Mouse (Mus musculus): Measurements from ENCODE around the gene Eloa. TPM values are rescaled to one million over a fixed set of nuclear protein-coding genes. Genes with fewer than 3 reads are reported as not detected.

The Eloa gene
- polyA plus RNA-seq, 1 experiment: 17.2 TPM

DNA sequence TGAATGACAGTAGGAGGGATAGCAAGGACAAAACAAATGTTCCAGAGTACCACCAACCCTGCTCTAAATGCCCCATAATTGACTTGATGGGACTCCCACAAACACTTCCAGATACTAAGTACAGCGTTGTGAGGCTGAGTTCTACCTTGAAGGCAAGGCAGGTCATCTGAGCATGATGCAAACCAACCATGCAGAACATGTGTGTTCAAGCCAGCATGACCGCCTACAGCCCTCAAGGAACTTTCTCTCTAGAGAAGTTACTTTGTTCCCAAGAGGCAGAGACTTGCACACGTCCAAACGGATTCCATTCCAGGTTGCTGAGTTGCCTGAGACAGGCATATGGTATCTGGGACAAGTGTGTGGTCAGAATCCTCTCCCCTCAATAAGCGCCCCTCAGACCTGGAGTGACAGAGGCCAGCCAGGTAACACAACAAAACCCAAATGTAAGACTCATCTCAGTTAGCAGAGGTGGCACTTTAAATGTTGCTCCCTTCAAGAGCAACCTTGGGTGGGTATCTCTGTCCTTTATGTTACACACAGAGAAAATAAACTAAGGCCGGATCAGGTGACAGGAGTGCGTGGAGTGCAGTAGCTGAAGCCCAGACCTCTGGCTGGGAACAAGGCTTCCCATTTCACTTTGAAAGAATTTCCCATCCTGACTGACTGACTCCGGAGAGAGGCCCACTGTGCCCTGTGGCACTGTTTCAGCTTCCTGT is 6.0 kb upstream of the Eloa start:
- Histone ChIP-seq H3K4me2 (ENCODE audit: low read depth) (no peak overlapping the region), H3K79me2 (ENCODE audit: control insufficient read depth, insufficient read depth) (no peaks in the 10 kb centered on the region), H3K4me3 (no peak overlapping the region), H3ac (ENCODE audit: control insufficient read depth, insufficient read length) (no peak overlapping the region), H3K36me3 (ENCODE audit: control insufficient read depth, insufficient read depth) (no peaks in the 10 kb centered on the region), H3K27me3 (ENCODE audit: control insufficient read depth, insufficient read depth, insufficient read length) (no peaks in the 10 kb centered on the region)
- no peak for TF ChIP-seq CEBPB (IDR thresholded peaks at IDR 0.05; ENCODE audit: insufficient read depth, poor library complexity, severe bottlenecking)
- no peak for TF ChIP-seq REST (IDR thresholded peaks at IDR 0.05; ENCODE audit: insufficient read depth, insufficient read length)
- TF ChIP-seq TCF12 (IDR thresholded peaks at IDR 0.05; ENCODE audit: insufficient read depth, poor library complexity, severe bottlenecking): no peak
- no peak for TF ChIP-seq MAX (IDR thresholded peaks at IDR 0.05; ENCODE audit: low read depth)
- no peak for TF ChIP-seq POLR2A (IDR thresholded peaks at IDR 0.05; ENCODE audit: insufficient read length, low read depth)
- TF ChIP-seq MYOG (IDR thresholded peaks at IDR 0.05; ENCODE audit: control insufficient read depth in 1 of 3, insufficient read depth in 1 of 3, insufficient read length in 2 of 3, low read depth in 2 of 3): no peak
- no peak for TF ChIP-seq SRF (IDR thresholded peaks at IDR 0.05; ENCODE audit: control insufficient read depth, insufficient read length, low read depth)
- no peak for TF ChIP-seq TCF3 (IDR thresholded peaks at IDR 0.05; ENCODE audit: insufficient read length, low read depth)
- TF ChIP-seq MYOD1 (IDR thresholded peaks at IDR 0.05; ENCODE audit: control insufficient read depth in 1 of 3, insufficient read length in 2 of 3, low read depth in 2 of 3): no peak
- no peak for TF ChIP-seq POLR2AphosphoS2 (IDR thresholded peaks at IDR 0.05; ENCODE audit: insufficient read length, low read depth)
- TF ChIP-seq E2F4 (IDR thresholded peaks at IDR 0.05; ENCODE audit: insufficient read depth): no peak
- no peak for TF ChIP-seq USF1 (IDR thresholded peaks at IDR 0.05; ENCODE audit: low read depth)

DNA sequence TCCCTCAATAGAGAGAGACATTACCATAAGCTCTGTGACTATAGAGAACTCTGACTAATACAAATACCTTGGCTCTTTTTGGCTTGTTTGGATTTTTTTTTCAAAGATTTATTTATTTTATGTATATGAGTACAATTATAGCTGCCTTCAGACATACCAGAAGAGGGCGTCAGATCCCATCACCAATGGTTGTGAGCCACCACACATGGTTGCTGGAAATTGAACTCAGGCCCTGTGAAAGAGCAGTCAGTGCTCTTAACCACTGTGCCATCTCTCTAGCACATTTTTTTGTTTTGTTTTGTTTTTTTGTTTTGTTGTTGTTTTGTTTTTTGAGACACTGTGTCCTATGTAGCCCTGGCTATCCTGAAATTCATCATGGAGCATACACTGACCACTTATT is 3.8 kb upstream of the Eloa start:
- Histone ChIP-seq H3ac (ENCODE audit: control insufficient read depth, insufficient read length) (no peak overlapping the region), H3K79me2 (ENCODE audit: control insufficient read depth, insufficient read depth) (peaks cover 9% of the 10 kb centered on the region), H3K36me3 (ENCODE audit: control insufficient read depth, insufficient read depth) (no peaks in the 10 kb centered on the region), H3K4me3 (no peak overlapping the region), H3K4me2 (ENCODE audit: low read depth) (no peak overlapping the region), H3K27me3 (ENCODE audit: control insufficient read depth, insufficient read depth, insufficient read length) (no peaks in the 10 kb centered on the region)
- no peak for TF ChIP-seq USF1 (IDR thresholded peaks at IDR 0.05; ENCODE audit: low read depth)
- TF ChIP-seq E2F4 (IDR thresholded peaks at IDR 0.05; ENCODE audit: insufficient read depth): no peak
- TF ChIP-seq TCF3 (IDR thresholded peaks at IDR 0.05; ENCODE audit: insufficient read length, low read depth): no peak
- no peak for TF ChIP-seq TCF12 (IDR thresholded peaks at IDR 0.05; ENCODE audit: insufficient read depth, poor library complexity, severe bottlenecking)
- no peak for TF ChIP-seq SRF (IDR thresholded peaks at IDR 0.05; ENCODE audit: control insufficient read depth, insufficient read length, low read depth)
- TF ChIP-seq POLR2AphosphoS2 (IDR thresholded peaks at IDR 0.05; ENCODE audit: insufficient read length, low read depth): no peak
- TF ChIP-seq REST (IDR thresholded peaks at IDR 0.05; ENCODE audit: insufficient read depth, insufficient read length): no peak
- TF ChIP-seq MYOD1 (IDR thresholded peaks at IDR 0.05; ENCODE audit: control insufficient read depth in 1 of 3, insufficient read length in 2 of 3, low read depth in 2 of 3): no peak
- TF ChIP-seq MAX (IDR thresholded peaks at IDR 0.05; ENCODE audit: low read depth): no peak
- no peak for TF ChIP-seq CEBPB (IDR thresholded peaks at IDR 0.05; ENCODE audit: insufficient read depth, poor library complexity, severe bottlenecking)
- TF ChIP-seq POLR2A (IDR thresholded peaks at IDR 0.05; ENCODE audit: insufficient read length, low read depth): no peak
- no peak for TF ChIP-seq MYOG (IDR thresholded peaks at IDR 0.05; ENCODE audit: control insufficient read depth in 1 of 3, insufficient read depth in 1 of 3, insufficient read length in 2 of 3, low read depth in 2 of 3)

DNA sequence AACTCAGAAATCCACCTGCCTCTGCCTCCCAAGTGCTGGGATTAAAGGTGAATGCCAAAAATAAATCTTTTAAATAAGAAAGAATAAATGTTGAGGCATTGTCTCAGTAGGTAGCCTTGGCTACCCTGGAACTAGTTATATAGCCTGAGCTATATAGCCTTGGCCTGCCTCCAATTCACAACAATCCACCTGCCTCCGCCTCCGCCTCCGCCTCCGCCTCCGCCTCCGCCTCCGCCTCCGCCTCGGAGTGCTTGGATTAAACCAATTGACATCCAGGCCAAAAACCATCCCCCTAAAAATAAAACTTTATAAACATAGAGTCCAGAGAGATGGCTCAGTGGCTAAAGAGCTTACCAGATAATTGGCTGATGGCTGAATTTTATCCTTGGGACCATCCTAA is 1.4 kb upstream of the Eloa start:
- no peak overlapping the region for H3K4me3 ChIP-seq
- H3K79me2 ChIP-seq (ENCODE audit: control insufficient read depth, insufficient read depth): peaks cover 33% of the 10 kb centered on the region
- H3ac ChIP-seq (ENCODE audit: control insufficient read depth, insufficient read length): no peak overlapping the region
- H3K36me3 ChIP-seq (ENCODE audit: control insufficient read depth, insufficient read depth): no peaks in the 10 kb centered on the region
- TF ChIP-seq POLR2AphosphoS2 (IDR thresholded peaks at IDR 0.05; ENCODE audit: insufficient read length, low read depth) (no peak), USF1 (IDR thresholded peaks at IDR 0.05; ENCODE audit: low read depth) (no peak), TCF3 (IDR thresholded peaks at IDR 0.05; ENCODE audit: insufficient read length, low read depth) (no peak), MYOG (IDR thresholded peaks at IDR 0.05; ENCODE audit: control insufficient read depth in 1 of 3, insufficient read depth in 1 of 3, insufficient read length in 2 of 3, low read depth in 2 of 3) (no peak), MAX (IDR thresholded peaks at IDR 0.05; ENCODE audit: low read depth) (no peak), REST (IDR thresholded peaks at IDR 0.05; ENCODE audit: insufficient read depth, insufficient read length) (no peak), SRF (IDR thresholded peaks at IDR 0.05; ENCODE audit: control insufficient read depth, insufficient read length, low read depth) (no peak), POLR2A (IDR thresholded peaks at IDR 0.05; ENCODE audit: insufficient read length, low read depth) (no peak), E2F4 (IDR thresholded peaks at IDR 0.05; ENCODE audit: insufficient read depth) (no peak), TCF12 (IDR thresholded peaks at IDR 0.05; ENCODE audit: insufficient read depth, poor library complexity, severe bottlenecking) (no peak), CEBPB (IDR thresholded peaks at IDR 0.05; ENCODE audit: insufficient read depth, poor library complexity, severe bottlenecking) (no peak), MYOD1 (IDR thresholded peaks at IDR 0.05; ENCODE audit: control insufficient read depth in 1 of 3, insufficient read length in 2 of 3, low read depth in 2 of 3) (no peak)
- H3K4me2 ChIP-seq (ENCODE audit: low read depth): no peak overlapping the region
- no peaks in the 10 kb centered on the region for H3K27me3 ChIP-seq (ENCODE audit: control insufficient read depth, insufficient read depth, insufficient read length)

DNA sequence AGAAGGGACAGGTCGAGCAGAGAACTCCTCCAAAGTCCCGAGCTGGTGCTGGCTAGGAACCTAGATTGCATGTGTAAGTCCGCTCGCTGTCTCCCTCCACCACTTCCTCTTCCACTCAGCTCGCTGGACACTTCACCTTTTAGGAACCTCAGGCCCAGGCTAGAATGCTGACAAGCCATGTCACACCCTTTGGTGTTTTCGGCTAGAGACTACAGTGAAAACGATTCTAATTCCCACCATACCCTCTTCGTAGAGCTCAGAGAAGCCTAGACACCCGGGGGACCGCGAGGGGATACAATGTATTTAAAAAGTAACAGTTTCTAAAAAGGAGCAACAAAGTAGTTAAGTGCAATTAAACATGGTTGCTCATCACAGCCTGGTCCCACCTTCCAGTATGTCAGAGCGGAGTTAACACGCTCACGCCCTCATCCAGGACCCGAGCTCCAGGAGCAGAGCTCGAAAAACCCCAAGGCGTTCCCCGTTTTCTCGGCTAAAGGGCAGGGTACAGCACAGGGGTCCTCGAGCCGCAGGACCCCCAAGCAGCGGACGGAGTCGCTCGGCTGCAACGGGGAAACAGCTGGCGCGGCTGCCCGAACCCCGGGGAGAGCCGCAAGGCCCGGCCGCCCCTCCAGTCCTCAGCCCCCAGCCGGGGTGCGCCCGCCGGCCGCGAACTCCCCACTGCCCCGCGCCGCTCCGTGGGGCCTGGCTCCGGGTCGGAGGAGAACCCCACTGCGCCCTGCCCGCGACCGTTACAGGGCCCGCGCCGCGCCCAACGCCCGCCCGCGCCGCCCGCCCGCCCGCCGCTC is 617 bp downstream of the Eloa start:
- H3K27me3 ChIP-seq (ENCODE audit: control insufficient read depth, insufficient read depth, insufficient read length): no peaks in the 10 kb centered on the region
- H3K36me3 ChIP-seq (ENCODE audit: control insufficient read depth, insufficient read depth): no peaks in the 10 kb centered on the region
- TF ChIP-seq MAX (IDR thresholded peaks at IDR 0.05; ENCODE audit: low read depth) (no peak), MYOG (IDR thresholded peaks at IDR 0.05; ENCODE audit: control insufficient read depth in 1 of 3, insufficient read depth in 1 of 3, insufficient read length in 2 of 3, low read depth in 2 of 3) (no peak), CEBPB (IDR thresholded peaks at IDR 0.05; ENCODE audit: insufficient read depth, poor library complexity, severe bottlenecking) (no peak), POLR2AphosphoS2 (IDR thresholded peaks at IDR 0.05; ENCODE audit: insufficient read length, low read depth) (no peak), SRF (IDR thresholded peaks at IDR 0.05; ENCODE audit: control insufficient read depth, insufficient read length, low read depth) (no peak), POLR2A (IDR thresholded peaks at IDR 0.05; ENCODE audit: insufficient read length, low read depth) (no peak), TCF3 (IDR thresholded peaks at IDR 0.05; ENCODE audit: insufficient read length, low read depth) (no peak), TCF12 (IDR thresholded peaks at IDR 0.05; ENCODE audit: insufficient read depth, poor library complexity, severe bottlenecking) (no peak)
- peak overlapping the region; percentile 80 for H3K4me3 ChIP-seq
- peak overlapping the region; percentile 92 for H3K4me2 ChIP-seq (ENCODE audit: low read depth)
- peak overlapping the region; percentile 69 for H3ac ChIP-seq (ENCODE audit: control insufficient read depth, insufficient read length)
- H3K79me2 ChIP-seq (ENCODE audit: control insufficient read depth, insufficient read depth): peaks cover 52% of the 10 kb centered on the region
